Mouse (Mus musculus) C2C12 (cell line): ENCODE results near the gene Uggt1.

Experiments used
- CEBPB ChIP-seq: IDR thresholded peaks from one replicate; pipeline ENCODE4 v1.6.1; 2011; ENCODE audit warnings: low read depth, mild to moderate bottlenecking, control low read depth, moderate library complexity
- CTCF ChIP-seq: IDR thresholded peaks from one replicate; pipeline ENCODE4 v1.5.1; 2011; ENCODE audit not compliant: control insufficient read depth, insufficient read depth, insufficient read length
- FOSL1 ChIP-seq: IDR thresholded peaks from one replicate; pipeline ENCODE4 v1.8.0; 2011; ENCODE audit warnings: mild to moderate bottlenecking, low read length; ENCODE audit not compliant: poor library complexity, insufficient read depth, severe bottlenecking
- MAX ChIP-seq: IDR thresholded peaks from one replicate; pipeline ENCODE4 v1.6.1; 2011; ENCODE audit warnings: mild to moderate bottlenecking, control low read depth
- MYOD1 ChIP-seq: IDR thresholded peaks from one replicate; pipeline ENCODE4 v1.6.1; 2011; ENCODE audit warnings: low read depth; ENCODE audit not compliant: control insufficient read depth, insufficient read length
- MYOG ChIP-seq: IDR thresholded peaks from one replicate; pipeline ENCODE4 v1.6.1; 2011; ENCODE audit not compliant: control insufficient read depth, insufficient read length; ENCODE audit errors: extremely low read depth

GRCm38 (mm10) chr1:36173461-36173860 is 71.1 kb downstream of the Uggt1 start:
- no peak for TF ChIP-seq CTCF
- TF ChIP-seq MYOD1 = no peak
- TF ChIP-seq FOSL1 = no peak
- no peak for TF ChIP-seq MAX
- TF ChIP-seq MYOG = no peak
- no peak for TF ChIP-seq CEBPB
